Mouse (Mus musculus) 3134 (cell line): ENCODE measurements at regions not wholly inside any gene's neighbourhood (a gene's known extent, or its start where the extent isn't known, plus 50 kb on each side); places are given as distances from the start of the nearest gene placed in this dataset.
"Not testable (repeated sequence)": the region's sequence is repeated elsewhere in the genome, so short reads cannot be mapped to it uniquely, and the experiment has no call there.

ENCODE experiments used
- DNase-seq: peaks from one replicate; pipeline ENCODE4 v3.0.0-alpha.2; 2011; ENCODE audit warnings: low spot score; ENCODE audit not compliant: insufficient read length; ENCODE audit errors: extremely low read depth

DNA sequence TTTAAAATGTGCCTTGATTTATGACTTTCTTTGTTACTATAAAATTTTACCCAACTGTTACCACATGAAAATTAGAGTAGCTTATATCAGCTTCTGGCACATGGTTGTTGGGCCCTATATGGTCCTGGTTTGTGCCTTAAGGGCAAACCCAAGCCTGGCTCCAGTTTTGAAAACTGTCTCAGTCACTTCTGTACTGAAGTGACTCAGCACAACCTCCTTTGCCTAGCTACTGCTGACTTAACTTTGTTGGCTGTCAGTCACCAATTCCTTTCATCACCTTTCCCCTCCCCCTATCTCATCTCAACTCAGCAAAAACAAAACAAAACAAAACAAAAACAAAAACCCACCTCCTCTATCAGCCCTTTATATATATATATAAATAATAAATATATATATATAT is 251.0 kb upstream of the Myo3a start:
- no peak for DNase-seq

DNA sequence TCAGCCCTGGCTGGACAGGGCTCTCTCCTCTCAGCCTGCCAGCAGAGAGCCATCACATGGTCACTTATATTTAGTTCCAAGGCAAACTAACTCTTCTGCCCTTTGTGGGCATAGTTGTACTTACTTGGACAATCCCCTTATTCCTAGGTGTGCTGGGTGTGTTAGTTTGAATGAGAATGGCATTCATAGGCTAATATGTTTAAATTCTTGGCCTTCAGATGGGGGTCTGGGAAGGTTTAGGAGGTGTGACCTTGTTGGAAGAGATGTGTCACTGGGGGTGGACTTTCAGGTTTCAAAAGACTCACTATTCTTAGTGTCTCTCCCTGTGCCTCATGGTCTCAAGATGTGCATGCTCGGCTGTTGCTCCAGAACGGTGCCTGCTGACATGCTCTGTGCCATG is 250.5 kb upstream of the Myo3a start:
- DNase-seq = no peak

DNA sequence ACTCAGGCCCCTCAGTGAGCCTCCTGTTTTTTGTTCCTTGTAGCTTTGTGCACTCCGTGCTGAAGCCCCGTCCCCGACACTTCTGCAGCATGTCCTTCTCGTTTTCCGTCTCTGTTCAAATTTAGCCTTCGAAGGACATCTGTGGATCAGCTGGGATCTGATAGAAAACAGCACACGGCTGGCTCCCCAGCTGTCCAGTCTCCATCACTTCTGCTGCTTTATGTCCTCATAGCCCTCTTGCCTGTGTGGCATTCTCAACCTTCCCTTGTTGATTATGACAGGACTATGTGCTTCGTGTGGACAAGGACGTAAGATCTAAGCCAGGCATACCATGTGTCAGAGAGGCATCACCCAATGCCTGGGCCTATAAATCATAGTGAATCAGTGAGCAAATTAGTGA is 247.1 kb upstream of the Myo3a start:
- no peak for DNase-seq

DNA sequence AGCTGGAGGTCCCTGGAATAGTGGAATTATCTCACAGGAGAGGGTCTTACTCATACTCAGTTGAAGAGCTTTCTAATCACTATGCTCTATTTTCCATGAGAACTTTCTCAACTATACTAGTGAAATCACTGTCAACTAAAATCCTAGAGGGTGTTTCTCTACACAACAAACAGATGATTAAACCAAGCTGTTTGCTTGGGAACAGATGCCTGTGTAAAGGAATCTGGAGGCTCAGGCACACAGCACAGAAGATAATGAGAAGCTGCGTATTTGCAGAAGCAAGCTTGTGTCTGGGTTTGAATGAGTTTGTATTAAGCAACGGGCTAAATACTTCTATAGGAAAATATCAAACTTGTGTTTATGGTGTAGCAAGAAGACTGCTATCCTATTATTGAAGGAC is 202.9 kb upstream of the Myo3a start:
- DNase-seq = no peak

GRCm38 (mm10) chr2:22026794-22027193 is 200.5 kb upstream of the Myo3a start:
- DNase-seq = no peak

DNA sequence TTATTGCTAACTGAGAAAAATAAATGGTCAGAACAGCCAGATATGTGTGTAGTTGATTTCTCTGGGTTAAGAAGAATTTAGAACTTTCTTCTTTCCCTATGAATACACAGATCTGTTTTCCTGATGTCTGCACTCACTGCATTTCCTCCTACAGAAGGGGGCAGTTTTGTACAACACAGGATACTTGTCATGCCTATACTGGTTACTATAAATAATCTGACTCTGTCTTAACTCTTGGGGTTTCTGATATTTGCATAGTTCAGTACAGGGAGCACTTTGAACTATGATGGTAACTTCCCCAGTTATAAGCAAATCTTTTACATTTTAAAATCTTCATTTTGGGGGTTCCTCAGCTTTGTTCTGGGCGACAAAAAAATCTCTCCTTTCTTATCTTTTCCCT is 198.7 kb upstream of the Myo3a start:
- no peak for DNase-seq

- no peak for DNase-seq
Measured at GRCm38 (mm10) chr2:22029022-22029803, 198.1 kb upstream of the Myo3a start.

DNA sequence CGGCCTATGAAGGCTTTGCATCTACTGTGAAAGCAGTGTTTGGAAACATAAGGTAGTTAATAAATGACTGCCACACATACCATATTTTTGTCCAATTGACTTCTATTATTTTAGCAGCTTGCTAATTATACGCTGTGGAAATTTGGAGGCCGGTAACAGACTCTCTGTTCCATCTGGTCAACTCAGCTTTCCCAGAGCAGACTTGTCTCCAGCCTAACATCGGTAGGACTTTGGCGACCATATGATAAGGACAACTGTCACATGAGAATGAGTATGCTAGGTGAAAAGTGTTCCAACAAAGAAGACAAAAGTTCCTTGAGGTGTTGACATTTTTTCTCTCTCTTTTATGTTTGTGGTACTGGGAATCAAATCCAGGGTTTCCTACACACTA is 197.5 kb upstream of the Myo3a start:
- DNase-seq = no peak

GRCm38 (mm10) chr2:22036841-22037240 is 190.5 kb upstream of the Myo3a start:
- DNase-seq = no peak

GRCm38 (mm10) chr2:22038780-22039179 is 188.5 kb upstream of the Myo3a start:
- DNase-seq = no peak

GRCm38 (mm10) chr2:22043937-22044336 is 183.4 kb upstream of the Myo3a start:
- not testable (repeated sequence) for DNase-seq

GRCm38 (mm10) chr2:22044949-22045348 is 182.4 kb upstream of the Myo3a start:
- no peak for DNase-seq

- DNase-seq = no peak
Measured at GRCm38 (mm10) chr2:22047465-22047864, 179.8 kb upstream of the Myo3a start.

- no peak for DNase-seq
Measured at GRCm38 (mm10) chr2:22066535-22066934, 160.8 kb upstream of the Myo3a start.

DNA sequence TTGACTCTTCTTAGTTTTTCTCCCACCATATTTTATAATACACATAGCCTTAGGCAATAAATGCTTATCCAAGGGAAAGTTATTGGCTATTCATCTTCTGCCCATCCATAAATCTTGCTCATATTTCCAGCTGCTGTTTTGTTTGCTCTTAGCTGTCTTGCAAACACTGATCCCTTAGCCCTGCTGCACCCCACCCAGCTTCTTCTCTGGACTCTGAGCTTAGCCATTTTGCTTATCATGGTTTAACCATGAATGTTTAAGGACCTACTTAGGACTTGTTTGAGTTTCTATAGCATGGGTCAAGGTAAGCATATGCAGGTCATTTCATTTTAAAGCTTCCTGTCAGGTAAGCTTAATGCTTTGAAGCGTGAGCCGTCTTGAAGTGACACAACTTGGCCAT is 130.5 kb upstream of the Myo3a start:
- DNase-seq = no peak

DNA sequence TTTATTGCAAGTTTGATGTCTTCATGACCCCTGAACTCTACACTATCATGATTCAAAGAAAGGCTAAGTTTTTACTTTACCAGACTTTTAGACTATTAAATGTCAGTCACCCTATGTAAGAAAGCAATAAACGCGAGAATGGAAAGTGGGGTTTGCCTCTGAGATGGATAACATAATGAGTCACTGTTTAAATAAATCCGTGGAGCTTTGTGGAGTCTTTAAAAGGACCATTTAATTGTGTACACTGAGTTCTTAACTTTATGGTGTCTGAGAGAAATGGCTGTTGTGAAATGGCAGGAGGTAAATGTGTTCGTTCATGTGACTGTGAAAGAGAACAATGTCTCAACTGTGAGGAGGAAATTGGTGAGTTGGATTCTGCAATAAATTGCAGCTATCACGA is 122.2 kb upstream of the Myo3a start:
- no peak for DNase-seq

DNA sequence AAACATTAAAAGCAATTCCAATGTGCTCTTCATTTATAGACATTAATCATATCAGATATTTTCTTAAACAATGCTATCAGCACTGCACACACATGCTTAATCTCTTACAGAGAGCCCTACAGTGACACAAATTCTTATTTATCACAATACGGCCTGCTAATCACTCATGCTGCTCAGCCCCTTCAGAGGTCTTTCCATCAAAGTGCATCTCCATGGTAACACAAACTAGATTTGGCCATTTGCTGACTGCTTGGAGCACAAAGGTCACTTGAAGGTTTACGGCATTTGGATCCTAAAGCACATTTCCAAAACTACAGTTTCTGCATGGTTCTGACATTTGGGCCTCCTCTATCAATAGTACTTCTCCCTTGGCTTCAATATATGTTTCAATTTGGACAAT is 77.6 kb upstream of the Myo3a start:
- DNase-seq = no peak

GRCm38 (mm10) chr2:22156576-22156975 is 70.7 kb upstream of the Myo3a start:
- DNase-seq = no peak

- DNase-seq = no peak
Measured at GRCm38 (mm10) chr2:22165443-22165842, 61.9 kb upstream of the Myo3a start.

DNA sequence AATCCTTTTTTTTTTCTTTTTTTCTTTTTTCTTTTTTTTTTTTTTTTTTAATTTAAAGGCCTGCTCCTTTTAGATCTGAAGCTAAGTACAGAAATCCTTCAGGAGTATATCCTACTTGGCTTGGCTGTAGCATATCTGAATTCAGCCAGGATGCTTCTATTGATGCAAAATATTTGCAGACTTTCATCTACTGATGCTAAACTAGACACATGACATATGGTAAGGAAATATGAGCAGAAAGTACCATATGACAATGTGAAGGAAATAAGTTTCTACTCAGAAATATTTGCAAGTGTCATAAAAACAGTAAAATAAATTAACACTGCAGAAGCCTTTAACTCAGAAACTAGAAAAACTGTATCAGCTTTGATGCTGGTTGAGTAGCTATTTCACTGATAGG is 61.4 kb upstream of the Myo3a start:
- DNase-seq = no peak
